Mouse (Mus musculus): ENCODE results near the gene Adam17.

GRCm38 (mm10) chr12:21288716-21289395 is 84.6 kb downstream of the Adam17 start:
- TF ChIP-seq POLR2A (IDR thresholded peaks at IDR 0.05; ENCODE audit: borderline replicate concordance, low read depth, low read length) (no peak), CTCF (IDR thresholded peaks at IDR 0.05; ENCODE audit: low read depth, low read length) (no peak)
